Mouse (Mus musculus) heart, embryonic 14.5 days (tissue): Measurements from ENCODE around the gene Pkp4. TPM values are rescaled to one million over a fixed set of nuclear protein-coding genes. Genes with fewer than 3 reads are reported as not detected.

Experiments
- ATAC-seq: fragments of 200-750 bp; cut with Nextera tagmentation; 2 replicates; pipeline ENCODE4 v1.8.0; 2017; ENCODE audit warnings: low read depth, moderate TSS enrichment; ENCODE audit not compliant: insufficient number of reproducible peaks, insufficient read depth, low FRiP score
- H3K27ac ChIP-seq, 2 experiments: fragments of 200-500 bp in 1 of 2; fragments of 300-500 bp in 1 of 2; sonication (generic) in 1 of 2; replicated peaks in 1 of 2; 2 replicates each; pipeline ENCODE4 v1.5.1; 2012 to 2014; ENCODE audit warnings: low read depth in 2 of 2, low read length in 2 of 2, control low read depth in 1 of 2, mild to moderate bottlenecking in 1 of 2, mixed read lengths in 1 of 2; ENCODE audit not compliant: control insufficient read depth in 1 of 2, insufficient read depth in 1 of 2
- H3K27me3 ChIP-seq: fragments of 300-500 bp; sonication (generic); 2 replicates; pipeline ENCODE4 v1.6.1; 2014; ENCODE audit warnings: mild to moderate bottlenecking, low read length, control low read depth; ENCODE audit not compliant: control insufficient read depth, insufficient read depth
- H3K36me3 ChIP-seq: fragments of 300-500 bp; sonication (generic); 2 replicates; pipeline ENCODE4 v1.6.1; 2014; ENCODE audit warnings: mild to moderate bottlenecking, control low read depth, low read length, mixed read lengths; ENCODE audit not compliant: control insufficient read depth, insufficient read depth
- H3K4me1 ChIP-seq, 2 experiments: fragments of 200-500 bp in 1 of 2; fragments of 300-500 bp in 1 of 2; sonication (generic) in 1 of 2; 2 replicates each; pipeline ENCODE4 v1.6.1; 2012 to 2014; ENCODE audit warnings: low read length in 2 of 2, control low read depth in 1 of 2, mixed read lengths in 1 of 2; ENCODE audit not compliant: control insufficient read depth in 2 of 2, insufficient read depth in 2 of 2
- H3K4me2 ChIP-seq: fragments of 300-500 bp; sonication (generic); 2 replicates; pipeline ENCODE4 v1.6.1; 2014; ENCODE audit warnings: mild to moderate bottlenecking, low read length
- H3K4me3 ChIP-seq, 2 experiments: fragments of 200-500 bp in 1 of 2; fragments of 300-500 bp in 1 of 2; sonication (generic) in 1 of 2; 2 replicates each; pipeline ENCODE4 v1.5.1; 2012 to 2014; ENCODE audit warnings: low read length in 2 of 2, mild to moderate bottlenecking in 2 of 2, control low read depth in 1 of 2, low read depth in 1 of 2, moderate library complexity in 1 of 2; ENCODE audit not compliant: control insufficient read depth in 1 of 2, insufficient read depth in 1 of 2
- H3K9ac ChIP-seq: fragments of 300-500 bp; sonication (generic); 2 replicates; pipeline ENCODE4 v1.6.1; 2014; ENCODE audit warnings: mild to moderate bottlenecking, low read length
- H3K9me3 ChIP-seq: fragments of 300-500 bp; sonication (generic); 2 replicates; pipeline ENCODE4 v1.6.1; 2016; ENCODE audit warnings: low read length, control low read depth; ENCODE audit not compliant: control insufficient read depth
- WGBS: fragments of 180-500 bp; shearing (Covaris S2); extraction: QIAGEN DNeasy Blood & Tissue Kit; methylation state at CpG from one replicate; pipeline ENCODE4 v1.1.7; 2014; 5-methylcytosine and 5-hydroxymethylcytosine counted together
- polyA plus RNA-seq: library from polyadenylated mRNA; unstranded; fragments of >200 nt; fragmentation: Nextera tagmentation; extraction: Ambion mirVana; gene quantifications from 2 replicates; pipeline ENCODE4 v1.2.1, GENCODE M21; 2014

Pkp4 gene
- polyA plus RNA-seq, 1 experiment from 2014 or later: 54.8 TPM

DNA sequence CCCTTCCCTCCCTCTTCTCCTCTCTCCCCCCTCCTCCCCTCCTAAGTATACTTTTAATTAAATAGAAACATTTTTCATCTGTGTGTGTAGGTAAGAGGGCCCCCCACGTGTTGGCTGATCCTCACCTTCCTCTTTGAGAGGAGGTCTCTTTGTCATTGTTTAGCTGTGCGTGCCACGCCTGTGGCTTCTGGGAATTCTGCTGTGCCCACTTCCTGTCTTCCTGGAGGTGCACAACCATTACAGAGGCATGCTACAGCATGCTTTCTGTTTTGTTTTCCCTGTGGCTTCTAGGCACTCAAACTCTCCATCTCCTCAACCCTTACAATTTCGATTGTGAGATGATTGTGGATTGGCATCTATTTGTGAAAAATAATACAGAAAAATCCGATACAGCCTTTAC, 10.9 kb downstream of the Pkp4 start:
- H3K4me1 ChIP-seq: peaks cover 5 to 35% of the 10 kb centered on the region in 2 experiments; a peak in 3 of 4 replicates
- H3K4me2 ChIP-seq: no peak overlapping the region
- no peak overlapping the region for H3K4me3 ChIP-seq
- H3K9me3 ChIP-seq: no peaks in the 10 kb centered on the region
- no peaks in the 10 kb centered on the region for H3K27me3 ChIP-seq
- ATAC-seq: no peak
- no peak overlapping the region for H3K9ac ChIP-seq
- H3K27ac ChIP-seq: no peak overlapping the region
- 70% methylated on average over 5 of the region's 5 CpGs for WGBS
- H3K36me3 ChIP-seq: no peaks in the 10 kb centered on the region

DNA sequence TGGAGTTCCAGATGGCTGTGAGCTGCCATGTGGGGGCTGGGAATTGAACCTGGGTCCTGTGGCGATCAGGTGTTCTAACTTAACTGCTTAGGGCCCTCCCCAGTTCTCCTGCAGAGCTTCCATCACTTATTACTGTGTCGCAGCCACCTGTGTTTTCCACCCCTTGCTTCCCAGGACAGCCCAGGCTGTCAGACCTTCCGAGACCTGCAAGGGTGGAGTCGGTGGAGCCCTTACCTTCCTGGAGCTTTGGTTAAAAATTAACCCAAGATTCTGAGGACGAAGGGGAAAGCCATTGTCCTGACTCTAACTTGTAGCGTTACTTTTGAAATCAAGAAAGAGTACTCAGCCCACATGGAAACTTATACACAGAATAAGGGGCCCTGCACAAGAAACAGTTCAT, 15.3 kb downstream of the Pkp4 start:
- no peak for ATAC-seq
- Histone ChIP-seq H3K4me3 (no peak overlapping the region), H3K9me3 (no peaks in the 10 kb centered on the region), H3K4me1 (peaks cover 9 to 36% of the 10 kb centered on the region in 2 experiments), H3K36me3 (no peaks in the 10 kb centered on the region), H3K9ac (no peak overlapping the region), H3K27me3 (no peaks in the 10 kb centered on the region), H3K27ac (no peak overlapping the region), H3K4me2 (no peak overlapping the region)
- 91% methylated on average over 6 of the region's 6 CpGs for WGBS

DNA sequence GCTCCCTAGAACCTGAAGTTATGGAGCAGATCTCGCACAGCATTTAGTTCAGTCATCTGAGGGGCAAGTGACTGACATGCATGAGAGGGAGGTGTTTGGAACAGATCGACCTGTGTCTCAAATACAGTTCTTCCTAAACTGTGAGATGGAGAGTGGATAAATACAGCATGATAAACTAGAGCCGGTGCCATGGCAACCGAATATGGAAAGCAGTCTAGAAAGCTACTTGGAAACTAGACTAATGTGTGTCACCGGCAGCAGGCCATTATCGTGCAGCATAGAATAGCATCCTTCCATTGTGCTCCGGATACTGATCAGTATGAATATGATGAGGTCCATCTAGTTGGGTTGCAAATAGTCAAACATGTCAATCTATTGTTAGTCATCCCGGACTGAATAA, 17.5 kb downstream of the Pkp4 start:
- Histone ChIP-seq H3K27ac (no peak overlapping the region), H3K4me1 (peaks cover 8 to 22% of the 10 kb centered on the region in 2 experiments; a peak in 3 of 4 replicates), H3K4me3 (no peak overlapping the region), H3K9ac (no peak overlapping the region), H3K9me3 (no peaks in the 10 kb centered on the region), H3K36me3 (no peaks in the 10 kb centered on the region), H3K27me3 (no peaks in the 10 kb centered on the region), H3K4me2 (no peak overlapping the region)
- no peak for ATAC-seq
- 87% methylated on average over 8 of the region's 8 CpGs for WGBS

DNA sequence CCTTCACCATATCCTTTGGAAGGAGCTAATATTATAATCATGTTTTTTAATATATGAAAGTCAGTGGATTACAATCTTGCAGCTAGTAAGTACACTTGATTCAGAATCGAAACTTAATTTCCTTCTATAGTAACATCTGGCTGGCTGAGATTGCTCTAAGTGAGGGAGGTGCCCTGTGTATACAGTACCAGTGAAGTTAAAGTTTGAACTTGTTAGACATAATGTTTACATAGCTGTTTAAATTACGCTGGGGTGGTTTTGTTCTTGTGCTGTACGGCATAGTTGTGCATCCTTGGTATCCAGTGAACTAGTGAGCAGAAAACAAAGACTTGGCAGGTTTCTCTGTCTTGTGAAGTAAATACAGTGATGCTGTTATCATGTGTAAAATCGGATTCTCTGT, 18.3 kb downstream of the Pkp4 start:
- Histone ChIP-seq H3K4me2 (no peak overlapping the region), H3K4me3 (no peak overlapping the region), H3K36me3 (peaks cover 2% of the 10 kb centered on the region; the same call in 1 of the 2 replicates), H3K9me3 (no peaks in the 10 kb centered on the region), H3K27ac (no peak overlapping the region), H3K4me1 (peaks cover 8 to 22% of the 10 kb centered on the region in 2 experiments; a peak in 3 of 4 replicates), H3K27me3 (no peaks in the 10 kb centered on the region), H3K9ac (no peak overlapping the region)
- WGBS: 71% methylated on average over 4 of the region's 4 CpGs
- ATAC-seq: no peak

DNA sequence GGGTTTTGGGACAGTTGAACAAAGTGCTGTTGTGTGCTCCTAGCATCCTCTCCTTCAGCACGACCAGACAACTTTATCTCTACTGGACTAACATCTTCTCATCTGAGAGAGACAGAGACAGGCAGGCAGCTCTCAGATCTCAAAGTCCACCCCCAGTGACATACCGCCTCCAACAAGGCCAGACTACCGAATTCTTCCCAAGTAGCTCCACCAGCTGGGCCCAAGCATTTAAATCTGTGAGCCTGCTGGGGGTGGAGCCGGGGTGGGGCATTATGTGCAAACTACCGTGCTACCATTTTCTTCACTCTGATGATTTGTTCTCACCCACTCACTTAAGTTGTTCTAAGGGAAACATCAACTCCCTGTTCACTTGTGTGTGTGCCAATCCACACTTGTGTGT, 18.8 kb downstream of the Pkp4 start:
- Histone ChIP-seq H3K27me3 (no peaks in the 10 kb centered on the region), H3K9me3 (no peaks in the 10 kb centered on the region), H3K9ac (no peak overlapping the region), H3K27ac (no peak overlapping the region), H3K4me3 (no peak overlapping the region), H3K36me3 (peaks cover 2% of the 10 kb centered on the region; the same call in 1 of the 2 replicates), H3K4me2 (no peak overlapping the region), H3K4me1 (peaks cover 8 to 22% of the 10 kb centered on the region in 2 experiments; a peak in 3 of 4 replicates)
- ATAC-seq: no peak
- WGBS: 47% methylated on average over 5 of the region's 5 CpGs

DNA sequence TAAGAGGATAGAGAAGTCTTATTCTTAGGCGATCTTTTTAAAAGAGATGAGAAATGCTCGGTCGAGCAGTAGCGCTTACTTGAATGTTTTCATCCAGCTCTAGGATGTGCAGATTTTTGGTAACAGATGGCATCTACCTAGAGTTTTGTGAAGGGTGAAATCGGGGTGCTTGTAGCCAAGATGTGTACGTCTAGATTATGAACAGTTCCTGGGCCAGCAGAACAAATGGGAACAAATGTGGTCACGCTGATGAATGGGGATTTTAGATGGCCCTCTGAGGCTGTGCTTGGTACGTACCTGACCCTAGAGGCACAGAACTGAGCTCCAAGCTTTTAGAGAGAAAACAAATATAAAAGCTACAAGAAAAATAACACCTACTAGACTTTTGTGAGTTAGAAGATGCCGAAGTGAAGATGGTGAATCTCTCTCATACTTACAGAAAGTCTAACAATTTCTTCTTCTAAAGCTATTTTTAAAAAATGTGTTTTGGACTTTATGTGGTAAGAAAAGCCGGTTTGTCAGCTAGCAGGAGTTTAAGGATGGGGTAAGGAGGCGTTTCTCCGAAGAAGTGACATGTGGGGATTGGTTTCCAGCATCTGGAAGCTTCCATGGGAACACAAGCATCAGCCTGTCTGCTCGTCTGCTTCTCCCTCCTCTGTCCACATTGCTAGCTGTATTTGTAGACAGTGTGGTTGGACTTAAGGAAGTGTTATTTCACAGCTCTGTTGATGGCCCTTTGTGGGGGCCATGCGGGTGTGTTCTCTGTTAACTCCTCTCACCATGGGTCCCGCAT, 20.9 kb downstream of the Pkp4 start:
- Histone ChIP-seq H3K4me2 (no peak overlapping the region), H3K27ac (no peak overlapping the region), H3K27me3 (no peaks in the 10 kb centered on the region), H3K9me3 (no peaks in the 10 kb centered on the region), H3K4me1 (peaks cover 10 to 26% of the 10 kb centered on the region in 2 experiments), H3K4me3 (no peak overlapping the region), H3K9ac (no peak overlapping the region), H3K36me3 (peaks cover 2% of the 10 kb centered on the region; the same call in 1 of the 2 replicates)
- no peak for ATAC-seq
- 88% methylated on average over 15 of the region's 15 CpGs for WGBS

DNA sequence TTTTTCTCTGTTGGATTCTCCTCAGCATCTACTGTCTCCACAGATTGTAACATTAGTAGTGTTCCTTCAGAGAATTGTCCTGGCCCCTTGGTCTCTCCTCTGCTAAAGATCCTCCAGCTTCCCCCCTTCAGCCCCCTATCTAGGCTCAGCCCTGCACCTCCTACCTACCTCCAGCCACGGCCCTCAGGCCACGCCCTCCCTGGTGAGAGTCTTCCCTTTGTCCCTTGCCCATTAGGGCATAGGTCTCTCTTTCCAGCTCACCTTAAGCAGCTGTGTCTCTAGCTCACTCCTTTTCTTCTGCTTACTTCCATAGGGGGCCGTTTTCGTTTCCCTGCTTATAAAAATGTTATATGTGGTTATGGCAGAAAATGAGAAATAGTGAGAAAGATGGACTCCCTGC, 22.9 kb downstream of the Pkp4 start:
- Histone ChIP-seq H3K9me3 (no peaks in the 10 kb centered on the region), H3K9ac (no peak overlapping the region), H3K27ac (no peak overlapping the region), H3K27me3 (no peaks in the 10 kb centered on the region), H3K4me3 (no peak overlapping the region), H3K36me3 (peaks cover 17% of the 10 kb centered on the region), H3K4me1 (peaks cover 7 to 16% of the 10 kb centered on the region in 2 experiments; a peak in 3 of 4 replicates), H3K4me2 (no peak overlapping the region)
- 76% methylated on average over 4 of the region's 4 CpGs for WGBS
- ATAC-seq: no peak
